Mouse (Mus musculus) spleen, embryonic (tissue): ENCODE results near the gene Galnt16.

Experiments
- CTCF ChIA-PET: fragments of 350-600 bp; sonication (Branson Sonifier 250); formaldehyde crosslinking; loops from one replicate; lab custom pipeline; 2022; lab: Charles Lee

The Galnt16 gene

GRCm38 (mm10) chr12:80595968-80596367, 77.9 kb downstream of the Galnt16 start:
- CTCF ChIA-PET = no interaction called here

- CTCF ChIA-PET = no interaction called here
These were observed 80.2 kb downstream of the Galnt16 start for GRCm38 (mm10) chr12:80598236-80598635.

GRCm38 (mm10) chr12:80598756-80599155, 80.7 kb downstream of the Galnt16 start:
- CTCF ChIA-PET = no interaction called here

GRCm38 (mm10) chr12:80601597-80602269, 83.7 kb downstream of the Galnt16 start:
- CTCF ChIA-PET = no interaction called here

- CTCF ChIA-PET = no interaction called here
These were observed 84.4 kb downstream of the Galnt16 start for GRCm38 (mm10) chr12:80602432-80602831.

- CTCF ChIA-PET = no interaction called here
These were observed 85.5 kb downstream of the Galnt16 start for GRCm38 (mm10) chr12:80603566-80603965.

DNA sequence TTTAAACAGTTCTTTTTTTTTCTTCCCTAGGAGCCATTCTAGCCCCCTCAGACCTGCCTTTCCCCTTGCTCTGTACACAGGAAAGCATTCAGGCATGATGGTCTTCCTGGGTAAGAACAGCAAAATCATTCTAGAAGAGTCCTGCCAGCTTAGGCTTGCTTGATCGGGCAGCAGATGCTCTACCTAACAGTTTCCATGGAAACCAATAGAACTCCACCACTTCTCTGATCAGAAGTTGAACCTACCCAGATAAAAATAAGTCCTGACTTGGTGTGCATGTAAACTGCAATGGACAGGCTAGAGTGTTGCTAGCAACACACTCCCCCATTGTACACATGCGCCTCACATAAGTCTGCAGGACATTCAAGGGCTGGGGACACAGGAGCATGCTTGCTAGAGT, 86.1 kb downstream of the Galnt16 start:
- CTCF ChIA-PET = no interaction called here

DNA sequence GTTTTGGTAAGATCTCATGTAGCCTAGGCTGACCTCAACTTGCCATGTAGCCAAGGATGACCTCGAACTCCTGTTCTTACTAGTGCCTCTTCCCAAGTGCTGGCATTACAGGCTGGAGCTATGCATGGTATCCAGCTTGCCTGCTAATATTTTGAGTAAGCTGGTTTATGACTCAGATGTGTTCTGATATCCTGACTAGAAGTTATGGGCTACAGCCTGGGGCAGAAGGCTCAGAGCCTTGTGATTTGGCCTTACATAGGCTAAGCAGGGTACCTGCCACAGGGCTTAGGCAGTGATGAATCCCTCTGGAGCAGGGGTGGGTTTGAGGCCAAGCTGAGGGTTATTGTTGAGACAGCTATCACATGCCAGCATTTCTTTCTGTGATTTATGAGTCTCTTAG, 90.5 kb downstream of the Galnt16 start:
- CTCF ChIA-PET = no interaction called here

DNA sequence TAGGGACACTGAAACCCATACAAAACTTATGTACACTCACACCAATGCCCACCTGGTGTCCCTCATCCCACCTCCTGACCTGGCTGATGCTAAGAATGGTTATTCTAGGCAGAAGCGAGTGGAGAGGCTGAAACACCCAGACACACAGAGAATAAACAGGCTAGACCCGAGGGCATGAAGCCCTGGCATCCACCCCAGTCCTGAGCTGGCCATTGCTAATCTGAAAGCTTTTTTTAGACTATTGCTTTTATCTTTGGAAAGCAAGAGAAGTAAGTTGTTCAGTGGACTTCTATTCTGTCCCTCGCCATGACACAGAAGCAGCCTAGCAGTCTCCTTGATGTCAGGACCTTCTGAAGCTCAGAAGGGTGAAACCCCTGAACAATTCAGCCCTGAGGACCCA, 91.9 kb downstream of the Galnt16 start:
- CTCF ChIA-PET = no interaction called here

DNA sequence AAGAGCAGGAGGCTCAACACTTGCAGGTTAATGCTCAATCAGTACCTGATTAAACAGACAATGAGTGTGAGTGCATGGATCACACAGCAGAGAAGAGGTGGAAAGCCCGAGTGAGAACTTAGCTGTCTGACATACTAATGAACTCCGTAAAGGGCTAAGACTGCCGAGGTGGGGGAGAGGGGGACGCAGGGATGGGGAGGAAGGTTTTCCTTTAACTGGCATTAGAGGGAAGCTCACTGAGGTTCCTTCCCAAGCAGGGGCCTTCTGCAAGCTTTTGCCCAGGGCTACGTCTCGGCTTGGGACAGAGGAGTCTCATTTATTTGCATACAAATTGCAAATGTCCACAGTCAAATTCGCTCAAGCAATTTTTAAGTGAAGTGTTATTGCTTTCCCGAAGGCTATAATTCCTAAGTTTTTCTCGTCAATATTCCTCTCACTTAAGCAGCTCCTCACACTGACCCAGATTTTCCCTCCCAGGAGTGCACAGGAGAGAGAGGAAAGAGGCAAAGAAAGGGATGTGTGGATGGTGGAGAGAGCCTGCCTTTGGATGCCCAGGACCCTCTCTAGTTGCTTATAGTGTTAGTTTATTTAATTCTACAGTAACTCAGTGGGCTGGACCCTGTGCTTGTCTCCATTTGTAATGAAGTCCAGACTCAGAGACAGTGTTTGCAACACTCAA, 94.2 kb downstream of the Galnt16 start:
- CTCF ChIA-PET = no interaction called here

GRCm38 (mm10) chr12:80615371-80616257, 97.5 kb downstream of the Galnt16 start:
- CTCF ChIA-PET = no interaction called here

GRCm38 (mm10) chr12:80620501-80620900, 102.4 kb downstream of the Galnt16 start:
- CTCF ChIA-PET = no interaction called here

DNA sequence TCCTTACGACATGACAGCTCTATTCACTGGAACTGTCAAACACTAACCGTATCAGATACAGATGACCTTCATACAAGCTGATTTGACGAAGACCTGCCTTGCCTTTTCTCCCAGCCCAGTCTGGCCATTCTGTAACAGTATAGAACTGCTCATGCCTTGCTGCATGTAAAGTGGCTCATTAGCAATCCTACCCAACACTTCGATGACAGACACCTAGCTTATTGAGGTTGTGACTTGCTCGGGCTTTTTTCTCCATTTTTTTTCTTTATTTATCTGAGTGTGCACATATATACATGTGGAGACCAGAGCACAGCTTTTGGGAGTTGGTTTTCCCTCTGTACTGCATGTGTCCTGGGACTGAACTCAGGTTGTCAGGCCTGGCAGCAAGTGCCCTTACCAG, 113.7 kb downstream of the Galnt16 start:
- CTCF ChIA-PET = no interaction called here

- CTCF ChIA-PET = no interaction called here
These were observed 124.9 kb downstream of the Galnt16 start for GRCm38 (mm10) chr12:80642725-80643692.

- CTCF ChIA-PET = no interaction called here
These were observed 125.8 kb downstream of the Galnt16 start, which contains the start of the genes Slc39a9 and Erh for GRCm38 (mm10) chr12:80643693-80644505. Gene Slc39a9 (plus strand): TSS chr12:80643883. Gene Erh (minus strand): TSS chr12:80644341.

DNA sequence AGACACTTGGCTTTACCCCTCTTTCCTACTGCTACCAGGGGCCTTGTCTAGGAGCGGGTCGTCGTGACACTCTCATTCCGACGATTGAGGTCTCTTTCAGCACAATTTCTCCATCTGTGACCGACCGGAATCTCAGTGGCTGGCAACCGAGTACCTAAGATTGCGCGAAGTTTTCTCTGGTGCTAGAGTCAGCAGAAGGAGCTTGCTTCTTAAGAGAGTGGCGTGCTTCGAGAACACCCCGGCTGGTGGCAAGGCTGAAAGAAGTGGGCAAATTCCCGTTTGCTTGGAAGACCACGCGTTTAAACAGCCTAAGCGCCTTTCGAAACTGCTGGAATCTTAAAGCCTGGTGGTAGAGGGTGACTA, 126.4 kb downstream of the Galnt16 start:
- CTCF ChIA-PET = no interaction called here

- CTCF ChIA-PET = no interaction called here
These were observed 128.3 kb downstream of the Galnt16 start for GRCm38 (mm10) chr12:80646377-80646776.

DNA sequence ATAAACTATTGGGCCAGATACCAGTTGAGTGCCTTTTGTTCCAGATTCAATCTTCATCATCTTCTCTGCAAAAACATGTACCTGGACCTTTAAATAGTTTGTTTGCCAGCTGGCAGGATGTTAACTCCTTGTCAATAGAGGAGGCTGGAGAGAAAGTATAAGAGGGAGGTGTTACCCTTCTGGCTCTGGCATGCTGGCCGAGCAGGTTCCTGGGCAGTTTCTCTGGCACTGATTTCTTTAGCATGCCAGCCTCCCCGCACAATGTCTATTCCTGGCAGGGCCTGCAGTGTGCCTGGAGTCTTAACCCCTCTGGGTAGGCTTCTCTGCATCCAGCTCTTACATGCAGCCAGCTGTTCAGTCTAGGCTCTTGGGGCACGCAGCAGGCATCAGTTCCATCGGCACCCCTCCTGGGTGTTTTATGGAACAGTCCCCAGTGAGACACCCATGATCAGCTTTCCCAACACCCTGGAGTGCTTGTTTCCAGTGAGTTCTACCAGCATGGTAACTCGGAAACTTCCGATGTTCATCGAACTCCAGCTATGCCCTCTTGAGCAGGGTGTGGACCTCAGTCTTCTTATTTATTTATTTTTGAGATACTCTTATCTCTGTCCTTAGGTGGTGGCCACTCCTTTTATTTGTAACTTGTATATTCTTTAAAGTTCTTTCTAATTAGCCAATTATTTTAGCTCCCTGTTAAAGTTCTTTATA, 136.0 kb downstream of the Galnt16 start:
- CTCF ChIA-PET = no interaction called here

DNA sequence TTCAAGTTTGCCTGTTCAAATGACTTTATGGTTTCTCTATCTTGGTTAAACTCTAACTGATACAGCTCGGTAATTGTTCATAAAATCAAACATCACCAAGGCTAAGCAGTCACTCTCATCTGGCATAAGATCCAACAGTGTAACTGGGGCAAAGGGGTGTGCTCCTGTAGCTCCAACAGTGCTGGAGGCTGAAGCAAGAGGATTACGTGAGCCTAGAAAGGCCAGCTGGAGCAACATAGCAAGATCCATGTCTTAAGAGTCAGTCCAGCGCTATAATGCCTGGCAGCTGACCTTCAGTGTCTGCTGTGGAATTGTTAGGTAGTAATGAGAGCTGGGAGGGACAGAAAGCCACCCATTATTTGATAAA, 136.6 kb downstream of the Galnt16 start:
- CTCF ChIA-PET = no interaction called here

DNA sequence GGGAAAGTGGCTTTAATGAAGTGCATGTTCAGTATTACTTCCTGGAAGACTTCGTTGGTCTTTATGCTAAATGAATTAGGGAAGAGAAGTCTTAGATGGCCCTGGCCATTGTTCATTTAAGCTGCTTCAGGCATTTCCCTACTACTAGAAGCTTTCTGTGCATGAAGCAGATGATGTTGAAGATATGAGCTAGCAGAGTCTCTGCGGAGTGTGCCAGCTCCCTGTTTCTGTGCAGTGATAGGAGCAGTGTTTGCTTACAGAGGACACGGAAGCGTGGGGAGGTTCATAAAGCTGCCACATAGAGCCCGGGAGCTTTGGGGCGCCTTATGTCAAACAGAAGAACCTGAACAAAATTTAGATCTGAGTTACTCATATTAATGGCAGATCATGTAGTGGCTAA, 140.6 kb downstream of the Galnt16 start:
- CTCF ChIA-PET = no interaction called here
